Mouse (Mus musculus) MEL (cell line): ENCODE measurements around the gene Sec13. TPM values are rescaled to one million over a fixed set of nuclear protein-coding genes. Genes with fewer than 3 reads are reported as not detected.

ENCODE experiments used
- DNase-seq: peaks from one replicate; pipeline ENCODE4 v3.0.0; 2011; ENCODE audit warnings: low read depth, low spot score
- H3K27ac ChIP-seq: 2 replicates; pipeline ENCODE4 v1.5.1; 2012; ENCODE audit warnings: low read depth, mild to moderate bottlenecking, control low read depth, low read length, moderate library complexity; ENCODE audit not compliant: control insufficient read depth
- H3K27me3 ChIP-seq, 2 experiments: fragments of 150-350 bp in 1 of 2; sonication (generic) in 1 of 2; 2 replicates each; pipeline ENCODE4 v1.6.1; 2012; ENCODE audit warnings: low read length in 2 of 2, mild to moderate bottlenecking in 2 of 2, improper control_type of control experiment in 1 of 2, moderate library complexity in 1 of 2; ENCODE audit not compliant: insufficient read depth in 2 of 2, control insufficient read depth in 1 of 2
- H3K36me3 ChIP-seq, 2 experiments: 2 replicates each; pipeline ENCODE4 v1.6.1; 2012 to 2014; ENCODE audit warnings: low read length in 2 of 2, improper control_type of control experiment in 1 of 2, inconsistent platforms in 1 of 2, mild to moderate bottlenecking in 1 of 2; ENCODE audit not compliant: insufficient read depth in 2 of 2, control insufficient read depth in 1 of 2
- H3K4me1 ChIP-seq, 2 experiments: fragments of 150-350 bp in 1 of 2; sonication (generic) in 1 of 2; 2 replicates each; pipeline ENCODE4 v1.6.1; 2012; ENCODE audit warnings: low read length in 2 of 2, improper control_type of control experiment in 1 of 2, mild to moderate bottlenecking in 1 of 2; ENCODE audit not compliant: insufficient read depth in 2 of 2, control insufficient read depth in 1 of 2
- H3K4me3 ChIP-seq, 2 experiments: fragments of 150-350 bp in 1 of 2; sonication (generic) in 1 of 2; 2 replicates each; pipeline ENCODE4 v1.5.1; 2012; ENCODE audit warnings: low read depth in 2 of 2, low read length in 2 of 2, mild to moderate bottlenecking in 2 of 2, moderate library complexity in 2 of 2, control low read depth in 1 of 2, improper control_type of control experiment in 1 of 2; ENCODE audit not compliant: control insufficient read depth in 1 of 2, insufficient read depth in 1 of 2
- H3K79me2 ChIP-seq: 2 replicates; pipeline ENCODE4 v1.6.1; 2012; ENCODE audit warnings: mild to moderate bottlenecking, low read length, moderate library complexity; ENCODE audit not compliant: control insufficient read depth, poor library complexity, insufficient read depth
- H3K9ac ChIP-seq: 2 replicates; pipeline ENCODE4 v1.6.1; 2012; ENCODE audit warnings: low read depth, mild to moderate bottlenecking, control low read depth, low read length, moderate library complexity; ENCODE audit not compliant: control insufficient read depth, poor library complexity, severe bottlenecking
- H3K9me3 ChIP-seq: fragments of 150-350 bp; sonication (generic); replicated peaks from 2 replicates; pipeline ENCODE4 v1.6.1; 2012; ENCODE audit warnings: mild to moderate bottlenecking, low read length, improper control_type of control experiment, moderate library complexity; ENCODE audit not compliant: insufficient read depth
- BHLHE40 ChIP-seq: IDR thresholded peaks from 2 replicates; pipeline ENCODE4 v1.6.1; 2012; ENCODE audit warnings: low read depth, mild to moderate bottlenecking, inconsistent platforms, low read length, improper control_type of control experiment, borderline replicate concordance
- CTCF ChIP-seq, 3 experiments: IDR thresholded peaks in 2 of 3; conservative IDR thresholded peaks in 1 of 3; 2 replicates each; pipeline ENCODE4 v1.5.1; 2011 to 2012; ENCODE audit warnings: low read length in 3 of 3, low read depth in 2 of 3, mild to moderate bottlenecking in 2 of 3, improper control_type of control experiment in 1 of 3, inconsistent platforms in 1 of 3, mixed read lengths in 1 of 3, moderate library complexity in 1 of 3; ENCODE audit not compliant: control insufficient read depth in 1 of 3, insufficient read depth in 1 of 3, poor library complexity in 1 of 3, severe bottlenecking in 1 of 3
- E2F4 ChIP-seq: IDR thresholded peaks from 2 replicates; pipeline ENCODE4 v1.6.1; 2011; ENCODE audit warnings: low read depth, low read length, improper control_type of control experiment, borderline replicate concordance
- EP300 ChIP-seq, 2 experiments: IDR thresholded peaks; 2 replicates each; pipeline ENCODE4 v1.6.1; 2011; ENCODE audit warnings: improper control_type of control experiment in 2 of 2, low read length in 2 of 2, low read depth in 1 of 2, mild to moderate bottlenecking in 1 of 2
- GABPA ChIP-seq: IDR thresholded peaks from 2 replicates; pipeline ENCODE4 v1.6.1; 2012; ENCODE audit warnings: low read depth, mild to moderate bottlenecking, inconsistent platforms, low read length, improper control_type of control experiment, moderate library complexity
- GATA1 ChIP-seq: IDR thresholded peaks from 2 replicates; pipeline ENCODE4 v1.6.1; 2011; ENCODE audit warnings: low read depth, low read length, improper control_type of control experiment
- HCFC1 ChIP-seq: IDR thresholded peaks from 2 replicates; pipeline ENCODE4 v1.6.1; 2012; ENCODE audit warnings: low read depth, mild to moderate bottlenecking, inconsistent platforms, low read length, improper control_type of control experiment, moderate library complexity
- JUND ChIP-seq: IDR thresholded peaks from 2 replicates; pipeline ENCODE4 v1.6.1; 2011; ENCODE audit warnings: low read depth, mild to moderate bottlenecking, improper control_type of control experiment, low read length
- KAT2A ChIP-seq: conservative IDR thresholded peaks from 2 replicates; pipeline ENCODE4 v1.6.1; 2012; ENCODE audit warnings: low read depth, low read length, improper control_type of control experiment, inconsistent platforms
- MAFK ChIP-seq: IDR thresholded peaks from 2 replicates; pipeline ENCODE4 v1.6.1; 2011; ENCODE audit warnings: low read depth, mild to moderate bottlenecking, low read length, improper control_type of control experiment, borderline replicate concordance
- MAZ ChIP-seq: IDR thresholded peaks from 2 replicates; pipeline ENCODE4 v1.6.1; 2012; ENCODE audit warnings: low read depth, mild to moderate bottlenecking, inconsistent platforms, low read length, improper control_type of control experiment
- TBP ChIP-seq: IDR thresholded peaks from 2 replicates; pipeline ENCODE4 v1.8.0; 2011; ENCODE audit warnings: low read depth, low read length, improper control_type of control experiment
- TCF12 ChIP-seq: IDR thresholded peaks from 2 replicates; pipeline ENCODE4 v1.6.1; 2014; ENCODE audit warnings: low read depth, mild to moderate bottlenecking, inconsistent platforms, low read length, improper control_type of control experiment, moderate library complexity
- UBTF ChIP-seq: IDR thresholded peaks from 2 replicates; pipeline ENCODE4 v1.6.1; 2012; ENCODE audit warnings: low read depth, mild to moderate bottlenecking, inconsistent platforms, low read length, improper control_type of control experiment, moderate library complexity, borderline replicate concordance; ENCODE audit not compliant: insufficient read depth
- USF2 ChIP-seq, 2 experiments: IDR thresholded peaks; 2 replicates each; pipeline ENCODE4 v1.6.1; 2011 to 2012; ENCODE audit warnings: improper control_type of control experiment in 2 of 2, low read length in 2 of 2, borderline replicate concordance in 1 of 2, inconsistent platforms in 1 of 2, low read depth in 1 of 2, mild to moderate bottlenecking in 1 of 2; ENCODE audit not compliant: insufficient read depth in 1 of 2
- ZMIZ1 ChIP-seq: IDR thresholded peaks from 2 replicates; pipeline ENCODE4 v1.6.1; 2012; ENCODE audit warnings: low read depth, mild to moderate bottlenecking, inconsistent platforms, low read length, improper control_type of control experiment, moderate library complexity
- ZNF384 ChIP-seq: IDR thresholded peaks from 2 replicates; pipeline ENCODE4 v1.6.1; 2012; ENCODE audit warnings: low read depth, mild to moderate bottlenecking, inconsistent platforms, low read length, improper control_type of control experiment
- polyA plus RNA-seq, 2 experiments: library from polyadenylated mRNA; stranded (reverse) in 1 of 2; unstranded in 1 of 2; fragments of >175 nt in 1 of 2; fragments of >200 nt in 1 of 2; gene quantifications; 2 replicates each; pipeline versions ENCODE4 v1.2.1 to v1.2.4; 2012; ENCODE audit warnings: low replicate concordance in 2 of 2, low read depth in 1 of 2; ENCODE audit not compliant: insufficient read length in 2 of 2, insufficient read depth in 1 of 2, missing spikeins in 1 of 2
- total RNA-seq: library from RNA; depleted of rRNA; stranded (reverse); fragments of 300-350 nt; gene quantifications from 2 replicates; pipeline ENCODE4 v1.2.3, GENCODE M21; 2012

Gene Sec13
- total and polyA plus RNA-seq, 3 experiments: 182 to 269 (median 209) TPM

GRCm38 (mm10) chr6:113749119-113749685 lies 8.7 kb upstream of the Sec13 start:
- TF ChIP-seq EP300 (IDR thresholded peaks at IDR 0.05; ENCODE audit: low read depth in 1 of 2, low read length in 2 of 2) (no peak), HCFC1 (no peak), TCF12 (no peak), TBP (no peak), MAFK (no peak), GABPA (no peak), MAZ (no peak), USF2 (IDR thresholded peaks at IDR 0.05; ENCODE audit: borderline replicate concordance in 1 of 2, insufficient read depth in 1 of 2, low read depth in 1 of 2, low read length in 2 of 2) (no peak), E2F4 (no peak), ZMIZ1 (no peak), CTCF (IDR thresholded peaks at IDR 0.05 in 2 of 3, conservative IDR thresholded peaks at IDR 0.05 in 1 of 3; ENCODE audit: control insufficient read depth in 1 of 3, insufficient read depth in 1 of 3, low read depth in 2 of 3, low read length in 3 of 3, poor library complexity in 1 of 3, severe bottlenecking in 1 of 3) (no peak), GATA1 (no peak), BHLHE40 (no peak)
- no peak overlapping the region for H3K9ac ChIP-seq
- DNase-seq: no peak
- H3K4me3 ChIP-seq: no peak overlapping the region
- no peaks in the 10 kb centered on the region for H3K9me3 ChIP-seq
- H3K27me3 ChIP-seq: peaks cover 5 to 9% of the 10 kb centered on the region in 2 experiments
- H3K27ac ChIP-seq: no peak overlapping the region
- H3K4me1 ChIP-seq: no peaks in the 10 kb centered on the region
- no peaks in the 10 kb centered on the region for H3K36me3 ChIP-seq
- no peaks in the 10 kb centered on the region for H3K79me2 ChIP-seq

GRCm38 (mm10) chr6:113748351-113748750 lies 7.8 kb upstream of the Sec13 start:
- H3K27me3 ChIP-seq: peaks cover 5 to 9% of the 10 kb centered on the region in 2 experiments
- TF ChIP-seq BHLHE40 (no peak), USF2 (IDR thresholded peaks at IDR 0.05; ENCODE audit: borderline replicate concordance in 1 of 2, insufficient read depth in 1 of 2, low read depth in 1 of 2, low read length in 2 of 2) (no peak), ZNF384 (no peak), JUND (no peak), KAT2A (no peak), MAFK (no peak), EP300 (IDR thresholded peaks at IDR 0.05; ENCODE audit: low read depth in 1 of 2, low read length in 2 of 2) (no peak), CTCF (IDR thresholded peaks at IDR 0.05 in 2 of 3, conservative IDR thresholded peaks at IDR 0.05 in 1 of 3; ENCODE audit: control insufficient read depth in 1 of 3, insufficient read depth in 1 of 3, low read depth in 2 of 3, low read length in 3 of 3, poor library complexity in 1 of 3, severe bottlenecking in 1 of 3) (no peak), UBTF (no peak)
- no peaks in the 10 kb centered on the region for H3K9me3 ChIP-seq
- no peak overlapping the region for H3K4me3 ChIP-seq
- no peak for DNase-seq
- H3K9ac ChIP-seq: no peak overlapping the region
- no peaks in the 10 kb centered on the region for H3K36me3 ChIP-seq
- no peaks in the 10 kb centered on the region for H3K4me1 ChIP-seq
- no peak overlapping the region for H3K27ac ChIP-seq
- H3K79me2 ChIP-seq: no peaks in the 10 kb centered on the region
